Comparison of ENCODE assay signal across 14 mouse cellular contexts in the genomic region with DNA sequence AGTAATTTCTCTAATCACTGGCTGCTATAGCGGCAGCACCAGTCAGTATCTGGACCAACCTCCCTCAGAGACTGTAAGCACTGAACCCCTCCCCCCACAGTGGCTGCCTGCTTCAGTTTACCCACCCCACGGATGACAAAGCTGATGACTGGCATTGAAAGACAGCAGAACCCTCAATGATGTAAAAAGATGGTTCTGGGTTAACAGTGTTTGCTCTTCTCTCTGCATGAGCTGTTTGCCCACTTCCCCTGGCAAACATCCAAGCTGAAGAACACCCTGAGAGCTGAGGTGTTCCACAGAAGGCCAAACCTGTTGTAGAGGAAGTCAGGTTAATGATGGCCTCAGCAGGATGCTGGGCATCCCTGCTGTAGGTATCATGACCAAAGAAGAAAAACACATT. TPM values are rescaled to one million over a fixed set of nuclear protein-coding genes. Genes with fewer than 3 reads are reported as not detected.
A peak's percentile ranks its signal among the peaks of the same experiment; 100 is the strongest.
DNase-seq lines count a peak whose midpoint lies in the region; ATAC-seq and TF ChIP-seq lines count a peak whose summit lies in the region.
"Had no signal": no experiment of that assay in that cellular context is flagged by ENCODE, and none has a peak within 500 bp of the region (broad histone marks: within the 10 kb centered on the region; RNA-seq: fewer than 3 reads in every experiment).

No protein-coding gene starts in this region.

- no peaks in the 10 kb centered on the region for H3K4me1 ChIP-seq in lung, adult 2 months (ENCODE audit: control insufficient read depth, insufficient read depth, low read length)
- peaks cover 5% of the 10 kb centered on the region for H3K4me1 ChIP-seq in midbrain, embryonic 16.5 days (ENCODE audit: control insufficient read depth, insufficient read depth, low read length)
- H3K4me1 ChIP-seq: midbrain, embryonic 10.5 days had no signal

- DNase-seq in lung, postnatal 25 days (ENCODE audit: low spot score) = peak; percentile 64
- no peak for DNase-seq in lung, adult 2 months
- peak; percentile 80 for DNase-seq in brain, adult 2 months (ENCODE audit: low read depth, low spot score)
- peak; percentile 16 for DNase-seq in thymus, postnatal 0 days (ENCODE audit: low spot score)
- no peak for DNase-seq in gastrocnemius, adult 18-20 months (ENCODE audit: low spot score)
- DNase-seq: kidney, postnatal 36 days had no signal

- no peak overlapping the region for H3K4me2 ChIP-seq in midbrain, embryonic 16.5 days (ENCODE audit: low read length)
- H3K4me2 ChIP-seq: hindbrain, embryonic 13.5 days; neural tube, embryonic 13.5 days had no signal

- no peak for TF ChIP-seq POLR2A in lung, adult 2 months (IDR thresholded peaks at IDR 0.05; ENCODE audit: borderline replicate concordance, extremely low read depth, low read depth, low read length)

- no peaks in the 10 kb centered on the region for H3K9me3 ChIP-seq in midbrain, embryonic 16.5 days (replicated peaks; ENCODE audit: control insufficient read depth, low read length, poor library complexity, severe bottlenecking)
- H3K9me3 ChIP-seq: hindbrain, embryonic 13.5 days; midbrain, embryonic 10.5 days; neural tube, embryonic 13.5 days had no signal

- TF ChIP-seq CTCF in lung, adult 2 months (IDR thresholded peaks at IDR 0.05; ENCODE audit: insufficient read depth, low read length) = no peak

- 41% methylated on average over 2 of the region's 2 CpGs for WGBS in lung, adult 2 months
- 45% methylated on average over 2 of the region's 2 CpGs for WGBS in midbrain, embryonic 16.5 days

- H3K27ac ChIP-seq in midbrain, embryonic 16.5 days (ENCODE audit: low read length) = no peak overlapping the region
- H3K27ac ChIP-seq: heart, adult 2 months; hindbrain, embryonic 13.5 days; liver, embryonic 14.5 days; midbrain, embryonic 10.5 days; neural tube, embryonic 13.5 days had no signal

- no peaks in the 10 kb centered on the region for H3K36me3 ChIP-seq in midbrain, embryonic 16.5 days (ENCODE audit: control insufficient read depth, insufficient read depth, low read length)
- H3K36me3 ChIP-seq: hindbrain, embryonic 13.5 days; midbrain, embryonic 10.5 days; neural tube, embryonic 13.5 days had no signal

- H3K4me3 ChIP-seq in lung, adult 2 months (replicated peaks; ENCODE audit: extremely low read depth, low read depth, low read length) = no peak overlapping the region
- H3K4me3 ChIP-seq in midbrain, embryonic 16.5 days (ENCODE audit: low read depth, low read length) = no peak overlapping the region
- H3K4me3 ChIP-seq: heart, adult 2 months; hindbrain, embryonic 13.5 days; midbrain, embryonic 10.5 days; neural tube, embryonic 13.5 days had no signal

- H3K27me3 ChIP-seq in midbrain, embryonic 16.5 days (ENCODE audit: control insufficient read depth, insufficient read depth, low read depth, low read length) = no peaks in the 10 kb centered on the region
- H3K27me3 ChIP-seq: hindbrain, embryonic 13.5 days; neural tube, embryonic 13.5 days had no signal

- 0 out of 2 replicates have a peak, but pooled peaks have one; percentile 32 for ATAC-seq in common myeloid progenitor, adult 5-6 weeks (replicated peaks; ENCODE audit: low read depth, poor library complexity, severe bottlenecking)
- ATAC-seq in midbrain, embryonic 16.5 days = no peak
- no peak for ATAC-seq in erythroid progenitor cell, adult 5-6 weeks (replicated peaks; ENCODE audit: low FRiP score, poor library complexity, severe bottlenecking)

- no peak overlapping the region for H3K9ac ChIP-seq in midbrain, embryonic 16.5 days (ENCODE audit: low read depth, low read length)
- H3K9ac ChIP-seq: hindbrain, embryonic 13.5 days; liver, embryonic 14.5 days; neural tube, embryonic 13.5 days had no signal

RNA-seq across cellular contexts. Expression of gene Rpl5, which starts 32.3 kb away (rescaled TPM):
- 17.2 and 18.8 TPM in 2 replicates for polyA plus RNA-seq in lung, adult 2 months (2012; rRNA removed)
- 363 and 432 TPM in 2 replicates for total RNA-seq in common myeloid progenitor, adult 5-6 weeks (2017)
- 54.9 and 67.3 TPM in 2 replicates for polyA plus RNA-seq in thymus, postnatal 0 days (2015; fragmentation: Nextera tagmentation; extraction: Ambion mirVana)
- 62.5 and 72.6 TPM in 2 replicates for polyA plus RNA-seq in midbrain, embryonic 16.5 days (2015; fragmentation: Nextera tagmentation; extraction: Ambion mirVana)
- total RNA-seq in erythroid progenitor cell, adult 5-6 weeks (2015; ENCODE audit: low replicate concordance) = 117 and 187 TPM in 2 replicates
- total RNA-seq in erythroid progenitor cell, adult 5-6 weeks (2017; ENCODE audit: low replicate concordance) = 70.6 and 101 TPM in 2 replicates
- 10 to 100 TPM; 35.3 to 39.0 TPM for total RNA-seq in gastrocnemius, adult 18-20 months (2021)

RNA-seq across cellular contexts. Expression of gene Fam69a, which starts 54.3 kb away (rescaled TPM):
- polyA plus RNA-seq in lung, adult 2 months (2012; rRNA removed) = 1.6 and 4.4 TPM in 2 replicates
- total RNA-seq in common myeloid progenitor, adult 5-6 weeks (2017) = 15.8 and 28.6 TPM in 2 replicates
- polyA plus RNA-seq in thymus, postnatal 0 days (2015; fragmentation: Nextera tagmentation; extraction: Ambion mirVana) = 36.8 and 38.3 TPM in 2 replicates
- 57.9 and 67.8 TPM in 2 replicates for polyA plus RNA-seq in midbrain, embryonic 16.5 days (2015; fragmentation: Nextera tagmentation; extraction: Ambion mirVana)
- 34.4 and 36.8 TPM in 2 replicates for total RNA-seq in erythroid progenitor cell, adult 5-6 weeks (2015; ENCODE audit: low replicate concordance)
- 10.4 and 26.4 TPM in 2 replicates for total RNA-seq in erythroid progenitor cell, adult 5-6 weeks (2017; ENCODE audit: low replicate concordance)
- 10 to 100 TPM; 20.2 to 29.6 TPM for total RNA-seq in gastrocnemius, adult 18-20 months (2021)

RNA-seq across cellular contexts. Expression of gene Evi5, which starts 57.6 kb away (rescaled TPM):
- 16.5 and 18.2 TPM in 2 replicates for polyA plus RNA-seq in lung, adult 2 months (2012; rRNA removed)
- total RNA-seq in common myeloid progenitor, adult 5-6 weeks (2017) = 7.9 and 15.4 TPM in 2 replicates
- polyA plus RNA-seq in thymus, postnatal 0 days (2015; fragmentation: Nextera tagmentation; extraction: Ambion mirVana) = 14.9 and 15.6 TPM in 2 replicates
- polyA plus RNA-seq in midbrain, embryonic 16.5 days (2015; fragmentation: Nextera tagmentation; extraction: Ambion mirVana) = 43.0 and 46.5 TPM in 2 replicates
- 287 and 323 TPM in 2 replicates for total RNA-seq in erythroid progenitor cell, adult 5-6 weeks (2015; ENCODE audit: low replicate concordance)
- 445 and 526 TPM in 2 replicates for total RNA-seq in erythroid progenitor cell, adult 5-6 weeks (2017; ENCODE audit: low replicate concordance)
- total RNA-seq in gastrocnemius, adult 18-20 months (2021) = 10 to 100 TPM; 15.5 to 18.9 TPM

Comparison
In these comparisons a context has a peak if more than half of its experiments do, and no peak if none do; other contexts are left out.
1. DNase-seq: peak in lung, postnatal 25 days (single experiment), brain, adult 2 months (single experiment) and thymus, postnatal 0 days (single experiment); none in lung, adult 2 months (single experiment) and gastrocnemius, adult 18-20 months (single experiment).
2. RNA of gene Evi5, which starts 57.6 kb away (total RNA-seq): 287 to 526 TPM in erythroid progenitor cell, adult 5-6 weeks; 15.5 to 18.9 TPM in gastrocnemius, adult 18-20 months and 7.9 to 15.4 TPM in common myeloid progenitor, adult 5-6 weeks; every median in the first group is over 10 times any median in the second.